Mouse (Mus musculus) heart, postnatal 0 days (tissue): ENCODE measurements around the gene Ice1.

ENCODE experiments used
- CTCF ChIP-seq: IDR thresholded peaks from 2 replicates; pipeline ENCODE4 v1.5.1; 2016; ENCODE audit warnings: antibody characterized with exemption, control low read depth, low read depth
- EP300 ChIP-seq: IDR thresholded peaks from 2 replicates; pipeline ENCODE4 v1.6.1; 2016; ENCODE audit warnings: antibody characterized with exemption, low read depth

DNA sequence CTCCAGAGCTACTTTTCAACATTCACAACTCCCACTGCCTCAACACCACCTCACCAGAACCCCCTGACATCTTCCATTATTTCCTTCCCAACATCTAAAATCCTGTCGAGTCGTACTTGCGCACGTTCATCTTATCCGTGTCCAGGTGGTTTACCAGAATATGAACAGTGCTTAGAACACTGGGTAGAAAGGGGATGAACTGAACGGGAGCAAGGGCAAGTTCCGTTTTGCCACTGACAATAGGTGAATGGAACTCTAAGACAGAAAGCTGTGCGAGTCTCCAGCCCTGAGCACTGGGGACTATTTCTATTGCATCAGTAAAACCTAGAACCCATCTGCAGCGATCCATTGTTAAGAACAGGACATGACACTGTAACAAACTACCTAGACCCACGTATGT, 728 bp downstream of the Ice1 start:
- TF ChIP-seq EP300 (no peak), CTCF (no peak)
